Mouse (Mus musculus) spleen, postnatal 4 days (tissue): Measurements from ENCODE around the gene Cacna1e.

ENCODE experiments used
- DNase-seq, 2 experiments: peaks; one replicate each; pipeline ENCODE4 v3.0.0; 2022; ENCODE audit warnings: low spot score in 2 of 2

The Cacna1e gene

GRCm38 (mm10) chr1:154515350-154515749, 369.0 kb downstream of the Cacna1e start:
- DNase-seq: no peak

- DNase-seq: no peak
Measured at GRCm38 (mm10) chr1:154511736-154512135, 372.6 kb downstream of the Cacna1e start.

GRCm38 (mm10) chr1:154504005-154504404, 380.3 kb downstream of the Cacna1e start:
- no peak for DNase-seq

- no peak for DNase-seq
Measured at GRCm38 (mm10) chr1:154500869-154501268, 383.4 kb downstream of the Cacna1e start.

GRCm38 (mm10) chr1:154500187-154500866, 384.0 kb downstream of the Cacna1e start:
- DNase-seq: no peak

- DNase-seq: no peak
Measured at GRCm38 (mm10) chr1:154498821-154499220, 385.5 kb downstream of the Cacna1e start.

DNA sequence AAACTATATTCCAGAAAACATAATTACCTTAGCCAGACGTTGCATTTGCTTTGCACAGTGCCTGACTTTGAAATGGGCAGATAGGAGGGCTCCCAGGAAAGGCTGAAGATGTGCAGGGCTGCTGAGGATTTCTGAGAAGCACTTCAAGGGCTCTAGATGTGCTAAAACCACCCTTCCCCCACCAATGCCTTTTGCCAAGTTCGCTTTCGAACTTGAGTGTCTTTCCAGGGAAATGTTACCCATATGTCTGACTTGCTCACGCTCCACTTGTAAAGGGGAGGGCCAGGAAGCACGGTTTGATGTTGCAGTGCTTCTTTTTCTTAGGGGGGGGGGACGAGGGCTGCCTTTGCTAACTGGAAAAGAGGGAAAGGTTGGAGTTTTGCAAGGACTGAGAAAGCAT, 393.2 kb downstream of the Cacna1e start:
- DNase-seq: no peak

GRCm38 (mm10) chr1:154476671-154477070, 407.6 kb downstream of the Cacna1e start:
- no peak for DNase-seq

DNA sequence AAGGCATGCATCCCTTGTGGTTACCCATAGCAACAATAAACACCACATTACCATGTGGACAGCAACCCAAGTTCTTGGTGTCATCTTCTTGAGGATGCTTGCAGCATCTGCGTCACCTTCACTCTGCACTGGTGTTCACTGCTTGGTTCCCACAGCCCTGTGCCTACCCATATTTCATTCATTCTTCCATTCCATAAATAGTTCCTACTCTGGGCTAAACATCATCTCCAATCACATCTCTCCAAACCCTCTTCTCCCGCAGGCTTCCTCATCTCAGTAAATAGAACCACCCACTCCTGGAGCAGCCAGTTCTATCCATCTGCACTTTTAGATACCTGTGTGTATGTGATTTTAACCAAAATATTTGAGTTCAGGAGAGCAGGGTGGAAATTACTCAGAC, 408.6 kb downstream of the Cacna1e start:
- DNase-seq: no peak

DNA sequence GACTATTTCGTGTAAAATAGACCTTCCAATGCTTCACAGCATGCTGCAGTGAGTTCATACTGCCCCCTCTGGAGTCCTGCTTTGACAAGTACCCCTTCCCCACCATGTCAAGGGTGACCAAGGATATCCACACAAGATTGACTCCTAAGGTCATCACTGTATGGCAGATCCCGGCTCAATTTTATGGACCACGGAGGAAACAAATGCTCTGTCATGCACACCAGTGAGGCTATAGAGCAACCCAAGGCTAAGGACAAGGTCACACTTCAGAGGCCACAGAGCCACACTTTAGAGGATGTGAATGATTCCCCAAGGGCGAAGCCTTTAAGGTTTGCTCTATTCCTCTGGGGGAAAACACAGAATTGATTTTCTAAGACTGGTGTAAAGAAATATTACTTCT, 410.1 kb downstream of the Cacna1e start:
- no peak for DNase-seq

GRCm38 (mm10) chr1:154467265-154467664, 417.0 kb downstream of the Cacna1e start:
- DNase-seq: no peak

- no peak for DNase-seq
Measured at GRCm38 (mm10) chr1:154461521-154461920, 422.8 kb downstream of the Cacna1e start.

DNA sequence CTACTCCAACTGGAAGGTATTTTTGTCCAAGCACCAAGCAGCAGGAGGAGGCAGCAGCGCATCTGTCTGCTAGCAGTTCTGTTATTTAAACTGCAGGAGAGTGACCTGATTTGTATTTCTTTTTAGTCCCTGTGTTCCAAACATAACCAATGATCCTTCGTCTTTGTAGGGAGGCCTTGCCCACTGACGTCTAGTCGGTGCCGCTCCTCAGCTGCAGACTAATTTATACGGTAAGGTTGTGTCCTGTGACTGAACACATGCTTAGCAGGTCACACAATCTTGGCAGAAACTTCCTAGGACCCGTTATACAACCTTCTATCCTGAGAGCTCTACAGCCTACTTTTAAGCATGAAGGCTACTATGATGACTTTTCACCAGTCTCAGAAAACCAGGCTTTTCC, 424.2 kb downstream of the Cacna1e start:
- DNase-seq: no peak

DNA sequence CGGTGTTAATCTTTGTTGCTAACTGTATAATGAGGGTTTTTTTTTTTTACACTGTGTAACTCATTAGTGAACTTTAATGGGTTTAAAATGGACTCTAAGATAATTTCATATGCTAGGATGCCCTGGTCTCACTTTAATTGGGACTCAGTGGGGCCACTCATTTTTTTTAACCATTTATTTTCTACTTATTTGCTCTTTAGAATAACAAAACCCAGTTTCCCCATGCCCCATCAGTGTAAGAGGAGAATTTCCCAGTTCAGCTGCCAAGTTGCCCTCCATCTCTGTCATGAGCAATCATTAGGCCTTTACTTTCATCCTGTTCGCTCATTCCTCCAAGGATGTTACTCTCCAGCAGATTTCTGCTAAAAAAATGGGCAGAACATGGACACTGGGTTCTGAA, 425.7 kb downstream of the Cacna1e start:
- DNase-seq: no peak

GRCm38 (mm10) chr1:154450799-154451198, 433.5 kb downstream of the Cacna1e start:
- no peak for DNase-seq

- no peak for DNase-seq
Measured at GRCm38 (mm10) chr1:154446456-154446855, 437.8 kb downstream of the Cacna1e start.

DNA sequence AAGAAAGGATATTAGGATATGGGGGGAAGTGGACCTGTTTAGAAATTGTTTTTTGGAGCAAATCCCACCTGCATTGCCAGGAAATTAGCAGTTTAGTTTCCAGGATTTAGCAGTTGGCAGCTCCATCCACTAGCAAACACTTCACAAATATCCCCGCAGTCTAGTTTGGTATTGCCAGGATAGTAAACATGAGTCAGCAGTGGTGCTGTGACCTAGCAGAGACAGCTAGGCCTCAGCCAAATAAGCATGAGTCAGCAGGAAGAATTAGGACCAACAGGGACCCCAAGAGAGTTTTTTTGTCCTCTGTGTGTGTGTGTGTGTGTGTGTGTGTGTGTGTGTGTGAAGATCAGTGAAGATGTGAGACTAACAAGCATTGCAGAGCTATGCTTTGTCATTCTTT, 450.8 kb downstream of the Cacna1e start:
- DNase-seq: no peak

DNA sequence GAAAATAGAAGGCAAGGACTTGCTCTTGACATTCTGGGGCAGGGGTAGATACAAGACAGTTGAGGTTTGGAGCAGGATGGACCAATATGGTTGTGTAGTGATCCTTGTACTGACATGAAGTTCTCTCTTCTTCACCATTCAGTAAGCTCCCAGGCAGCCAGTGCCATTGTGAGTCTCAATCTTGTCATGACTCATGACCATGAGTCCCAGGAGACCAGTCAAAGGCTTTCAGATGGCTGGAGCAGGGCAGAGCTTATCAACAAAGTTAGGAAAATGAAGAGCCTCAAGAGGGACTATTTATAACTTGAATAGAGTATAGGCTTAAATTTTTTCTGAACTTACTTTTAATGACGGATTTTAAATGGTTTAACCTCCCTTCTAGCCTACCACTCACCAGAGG, 451.2 kb downstream of the Cacna1e start:
- no peak for DNase-seq

DNA sequence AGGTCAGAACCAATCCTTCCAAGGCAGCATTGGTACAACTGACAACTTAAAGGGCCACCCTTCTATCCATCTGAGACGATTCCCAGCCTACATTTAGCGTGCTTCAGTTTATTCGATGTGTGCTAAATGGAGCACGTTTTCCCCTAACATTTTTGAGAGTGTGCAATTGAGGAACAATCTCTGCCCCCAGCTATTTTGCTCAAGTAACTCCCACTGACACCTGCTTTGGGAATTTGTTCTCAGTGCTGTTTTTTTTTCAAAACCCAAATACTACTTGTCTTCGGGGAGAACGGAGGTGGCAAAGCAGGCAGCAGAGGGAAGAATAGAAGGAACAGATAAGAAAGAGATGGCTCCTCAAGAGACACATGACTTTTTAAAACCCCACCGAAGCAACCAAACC, 456.0 kb downstream of the Cacna1e start:
- DNase-seq: no peak

DNA sequence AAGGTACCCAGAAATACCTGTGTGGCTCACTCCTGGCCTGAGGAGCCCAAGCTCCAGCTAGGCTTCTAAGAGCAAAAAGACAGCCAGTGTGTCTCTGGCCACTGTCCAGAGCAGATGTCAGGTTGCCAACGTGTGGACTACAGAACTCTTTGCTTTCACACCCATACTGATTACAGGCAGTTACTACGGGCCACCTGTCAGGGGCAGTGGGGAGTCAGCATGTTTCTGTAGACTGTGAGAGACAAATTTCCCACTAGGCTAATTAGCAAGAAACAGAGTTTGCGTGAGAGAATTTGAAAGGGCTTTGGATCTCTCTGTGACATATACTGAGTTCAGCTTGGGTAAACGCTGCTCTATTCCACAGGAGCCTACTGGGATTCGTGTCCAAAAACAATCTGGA, 466.0 kb downstream of the Cacna1e start:
- DNase-seq: no peak

DNA sequence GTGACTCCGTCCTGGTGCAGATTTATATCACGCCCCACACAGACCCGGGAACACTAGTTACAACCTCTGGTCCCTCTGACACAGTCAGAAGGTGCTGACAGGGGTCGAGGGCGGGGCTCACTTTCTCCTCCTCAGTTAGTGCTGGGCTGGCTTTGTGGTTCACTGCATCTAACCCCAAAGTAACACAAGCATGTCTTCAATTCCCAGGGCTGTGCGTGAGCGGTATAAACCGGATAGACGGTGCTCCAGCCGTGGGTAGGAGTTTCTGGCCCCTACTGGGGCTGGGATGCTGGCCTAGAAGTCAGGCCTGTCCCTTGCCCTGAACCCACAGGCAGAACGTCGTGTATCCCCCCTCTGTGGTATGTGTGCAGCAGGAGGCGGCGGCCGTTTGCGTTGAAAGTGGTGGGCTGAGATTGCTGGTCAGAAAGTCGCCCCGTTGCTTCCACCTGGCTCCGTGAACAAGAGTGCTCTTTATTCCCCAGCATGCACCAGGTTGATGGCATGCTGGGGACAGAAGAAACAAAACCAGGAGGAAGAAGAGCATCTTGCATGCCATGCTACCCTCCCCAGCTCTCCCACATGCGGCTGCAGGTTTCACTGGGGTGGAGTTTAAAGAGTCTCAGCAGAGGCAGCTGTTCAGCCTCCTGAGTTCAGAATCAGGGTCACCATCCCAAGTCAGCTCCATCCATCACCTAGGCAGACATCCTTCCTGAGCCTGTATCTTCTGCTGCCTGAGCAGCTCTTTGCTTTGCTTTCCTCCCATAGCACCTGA, 467.7 kb downstream of the Cacna1e start:
- no peak for DNase-seq

GRCm38 (mm10) chr1:154415826-154416225, 468.5 kb downstream of the Cacna1e start:
- no peak for DNase-seq

DNA sequence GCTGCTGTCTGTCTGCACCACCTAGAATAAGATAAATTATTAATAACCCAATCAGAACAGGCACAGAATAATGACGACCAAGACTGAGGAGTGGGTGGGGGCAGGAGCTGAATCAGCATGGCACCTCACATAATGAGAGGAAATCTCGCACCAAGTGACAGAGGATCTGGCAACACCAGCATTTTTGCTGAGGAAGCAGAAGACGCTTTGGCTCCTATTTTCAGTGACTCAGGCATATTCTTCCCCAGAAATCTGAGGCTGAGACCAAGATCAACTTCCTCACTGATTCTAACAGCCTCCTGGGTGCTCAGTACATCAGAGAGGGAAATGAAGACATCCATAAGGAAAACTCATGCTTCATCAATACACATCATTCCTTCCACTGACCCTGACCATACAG, 471.2 kb downstream of the Cacna1e start:
- no peak for DNase-seq
